In the genomic region with DNA sequence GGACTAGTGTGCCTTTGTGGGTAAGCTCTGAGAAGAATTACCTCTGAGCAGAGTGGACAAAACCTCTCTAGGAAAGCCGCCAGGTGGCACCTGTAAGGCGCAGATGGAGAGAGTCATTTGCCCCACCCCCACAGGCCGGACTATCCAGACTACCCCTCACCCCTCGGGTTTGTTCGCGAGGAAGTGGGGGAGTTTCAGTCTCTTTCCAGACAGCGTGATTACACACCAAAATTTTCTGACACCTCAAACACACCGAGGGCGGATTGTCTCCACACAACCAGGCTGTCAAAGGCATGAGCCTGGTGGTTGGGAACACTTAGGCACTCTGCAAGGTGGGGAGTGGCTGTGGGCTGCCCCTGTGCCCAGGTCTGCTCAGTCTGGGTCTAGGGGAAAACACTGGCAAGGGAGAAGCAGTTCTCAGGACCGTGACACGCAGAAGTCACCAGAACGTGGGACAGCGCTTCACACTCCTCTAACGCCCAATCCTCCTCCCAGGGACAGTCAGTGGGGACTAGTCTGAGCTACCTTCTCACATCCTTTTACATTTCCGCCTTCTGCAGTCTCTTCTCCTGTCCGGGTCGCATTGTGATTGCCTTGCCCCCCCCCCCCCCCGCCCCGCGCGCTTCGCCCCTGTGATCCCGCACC, we compare ENCODE assay signal across 8 mouse cellular contexts. TPM values are rescaled to one million over a fixed set of nuclear protein-coding genes. Genes with fewer than 3 reads are reported as not detected.
A peak's percentile ranks its signal among the peaks of the same experiment; 100 is the strongest.
DNase-seq lines count a peak whose midpoint lies in the region; ATAC-seq and TF ChIP-seq lines count a peak whose summit lies in the region.

No protein-coding gene starts in this region.

- H3K9me3 ChIP-seq in E14TG2a.4 (ENCODE audit: low read length), result peaks cover 46% of the 10 kb centered on the region
- no peaks in the 10 kb centered on the region for H3K9me3 ChIP-seq in forebrain, embryonic 11.5 days (ENCODE audit: control insufficient read depth, low read length)
- peaks cover 2% of the 10 kb centered on the region; the same call in 1 of the 2 replicates for H3K9me3 ChIP-seq in hindbrain, embryonic 10.5 days
- H3K9me3 ChIP-seq in lung, embryonic 15.5 days, result no peaks in the 10 kb centered on the region

- WGBS in forebrain, embryonic 11.5 days, result 0% methylated on average over 17 of the region's 23 CpGs
- WGBS in hindbrain, embryonic 10.5 days, result under 1% methylated on average over 22 of the region's 23 CpGs
- under 1% methylated on average over 22 of the region's 23 CpGs for WGBS in lung, embryonic 15.5 days
- under 1% methylated on average over 23 of the region's 23 CpGs for WGBS in olfactory bulb, adult 2 months

- no peaks in the 10 kb centered on the region for H3K36me3 ChIP-seq in E14TG2a.4 (ENCODE audit: insufficient read depth, low read length)
- H3K36me3 ChIP-seq in forebrain, embryonic 11.5 days (ENCODE audit: control insufficient read depth, insufficient read depth, low read length), result no peaks in the 10 kb centered on the region
- H3K36me3 ChIP-seq in hindbrain, embryonic 10.5 days, result no peaks in the 10 kb centered on the region
- no peaks in the 10 kb centered on the region for H3K36me3 ChIP-seq in lung, embryonic 15.5 days

- peak overlapping the region; percentile 49 for H3K9ac ChIP-seq in forebrain, embryonic 11.5 days (ENCODE audit: low read length)
- peak overlapping the region; percentile 44 for H3K9ac ChIP-seq in lung, embryonic 15.5 days

- H3K4me2 ChIP-seq in forebrain, embryonic 11.5 days (ENCODE audit: low read depth, low read length, severe bottlenecking), result peak overlapping the region; percentile 87
- peak overlapping the region; percentile 99 for H3K4me2 ChIP-seq in lung, embryonic 15.5 days

- peak overlapping the region; percentile 80 for H3K4me3 ChIP-seq in E14TG2a.4 (replicated peaks; ENCODE audit: low read length)
- H3K4me3 ChIP-seq in forebrain, embryonic 11.5 days (ENCODE audit: low read depth, low read length), result peak overlapping the region; percentile 52
- peak overlapping the region; percentile 71 for H3K4me3 ChIP-seq in hindbrain, embryonic 10.5 days
- H3K4me3 ChIP-seq in lung, embryonic 15.5 days, result peak overlapping the region; percentile 61
- peak overlapping the region; percentile 75 for H3K4me3 ChIP-seq in olfactory bulb, adult 2 months (ENCODE audit: insufficient read depth, low read depth, low read length)

- peaks cover 33% of the 10 kb centered on the region for H3K27me3 ChIP-seq in E14TG2a.4 (ENCODE audit: insufficient read depth, low read length)
- no peaks in the 10 kb centered on the region for H3K27me3 ChIP-seq in forebrain, embryonic 11.5 days (ENCODE audit: control insufficient read depth, insufficient read depth, low read length)
- peaks cover 19% of the 10 kb centered on the region for H3K27me3 ChIP-seq in hindbrain, embryonic 10.5 days (ENCODE audit: insufficient read depth, poor library complexity, severe bottlenecking)
- H3K27me3 ChIP-seq in lung, embryonic 15.5 days, result peaks cover 5% of the 10 kb centered on the region

- H3K27ac ChIP-seq in forebrain, embryonic 11.5 days (ENCODE audit: low read depth, low read length), result no peak overlapping the region
- H3K27ac ChIP-seq in hindbrain, embryonic 10.5 days, result peak overlapping the region; percentile 42; the same call in 1 of the 2 replicates
- H3K27ac ChIP-seq in lung, embryonic 15.5 days, result 0 out of 2 replicates have a peak overlapping the region, but pooled peaks have one; percentile 24
- peak overlapping the region; percentile 74 for H3K27ac ChIP-seq in olfactory bulb, adult 2 months (ENCODE audit: insufficient read depth, low read depth, low read length)

- DNase-seq in brain, embryonic 14.5 days (ENCODE audit: low read depth), result peak; percentile 83
- DNase-seq in forebrain, embryonic 11.5 days (ENCODE audit: low spot score), result peak; percentile 80
- peak; percentile 62 for DNase-seq in hindbrain, embryonic 10.5 days (ENCODE audit: low spot score)
- DNase-seq in layer of hippocampus, adult 9-11 months, result peak; percentile 63
- DNase-seq in thymus, postnatal 10 days (ENCODE audit: low spot score in 2 of 2), result peak; percentile 42 to 47

- no peak for TF ChIP-seq POLR2A in brain, embryonic 14.5 days (IDR thresholded peaks at IDR 0.05; ENCODE audit: borderline replicate concordance, extremely low read depth, insufficient read depth, insufficient read length, poor library complexity, severe bottlenecking)
- no peak for TF ChIP-seq POLR2A in olfactory bulb, adult 2 months (IDR thresholded peaks at IDR 0.05; ENCODE audit: insufficient read depth, low read depth, low read length)

- ATAC-seq in forebrain, embryonic 11.5 days (replicated peaks; ENCODE audit: low FRiP score), result peak; percentile 82
- peak; percentile 74 for ATAC-seq in lung, embryonic 15.5 days (ENCODE audit: borderline replicate concordance, extremely low read depth, low FRiP score, low TSS enrichment)

- H3K4me1 ChIP-seq in E14TG2a.4 (replicated peaks; ENCODE audit: low read depth, low read length), result peaks cover 4% of the 10 kb centered on the region
- H3K4me1 ChIP-seq in forebrain, embryonic 11.5 days (replicated peaks; ENCODE audit: control insufficient read depth, insufficient read depth, low read length), result no peaks in the 10 kb centered on the region
- H3K4me1 ChIP-seq in hindbrain, embryonic 10.5 days (replicated peaks), result peaks cover 17% of the 10 kb centered on the region
- H3K4me1 ChIP-seq in lung, embryonic 15.5 days, result peaks cover 11% of the 10 kb centered on the region
- H3K4me1 ChIP-seq in olfactory bulb, adult 2 months (ENCODE audit: control insufficient read depth, insufficient read depth, low read length), result peaks cover 14% of the 10 kb centered on the region

- TF ChIP-seq CTCF in E14TG2a.4 (conservative IDR thresholded peaks at IDR 0.05; ENCODE audit: low read length), result no peak
- peak; percentile 51; the same call in 1 of the 2 replicates for TF ChIP-seq CTCF in brain, embryonic 14.5 days (IDR thresholded peaks at IDR 0.05; ENCODE audit: borderline replicate concordance, extremely low read depth, insufficient read depth, insufficient read length)
- no peak for TF ChIP-seq CTCF in olfactory bulb, adult 2 months (IDR thresholded peaks at IDR 0.05; ENCODE audit: insufficient read depth, low read depth, low read length)

RNA-seq across cellular contexts. Expression of gene Inpp4b, which starts 0.6 kb away (rescaled TPM):
- 1.8 and 3.0 TPM in 2 replicates for polyA plus RNA-seq in brain, embryonic 14.5 days (2012; rRNA removed)
- 2.9 and 3.3 TPM in 2 replicates for polyA plus RNA-seq in forebrain, embryonic 11.5 days (2014; fragmentation: Nextera tagmentation; extraction: Ambion mirVana)
- 3.0 and 3.9 TPM in 2 replicates for polyA plus RNA-seq in hindbrain, embryonic 10.5 days (2016; fragmentation: Nextera tagmentation; extraction: Ambion mirVana)
- polyA plus RNA-seq in lung, embryonic 15.5 days (2015; fragmentation: Nextera tagmentation; extraction: Ambion mirVana), result 7.8 and 9.7 TPM in 2 replicates
- polyA plus RNA-seq in olfactory bulb, adult 2 months (2012; ENCODE audit: insufficient read depth, insufficient read length, low replicate concordance, missing spikeins), result not detected in 2 replicates
